Mouse (Mus musculus) limb, embryonic 15.5 days (tissue): ENCODE results near the gene Ccdc63. TPM values are rescaled to one million over a fixed set of nuclear protein-coding genes. Genes with fewer than 3 reads are reported as not detected.
"Not testable (repeated sequence)": the region's sequence is repeated elsewhere in the genome, so short reads cannot be mapped to it uniquely, and the experiment has no call there.

Experiments
- ATAC-seq: fragments of 200-750 bp; cut with Nextera tagmentation; 2 replicates; pipeline ENCODE4 v1.8.0; 2017; ENCODE audit warnings: low read depth, moderate TSS enrichment; ENCODE audit not compliant: insufficient number of reproducible peaks, low FRiP score, low TSS enrichment
- H3K27ac ChIP-seq: fragments of 300-500 bp; sonication (generic); 2 replicates; pipeline ENCODE4 v1.5.1; 2015; ENCODE audit warnings: moderate library complexity, mild to moderate bottlenecking, inconsistent platforms
- H3K27me3 ChIP-seq: fragments of 300-500 bp; sonication (generic); 2 replicates; pipeline ENCODE4 v1.6.1; 2015; ENCODE audit warnings: inconsistent platforms
- H3K36me3 ChIP-seq: fragments of 300-500 bp; sonication (generic); 2 replicates; pipeline ENCODE4 v1.6.1; 2015; ENCODE audit warnings: inconsistent platforms
- H3K4me1 ChIP-seq: fragments of 300-500 bp; sonication (generic); 2 replicates; pipeline ENCODE4 v1.6.1; 2015; ENCODE audit warnings: inconsistent platforms
- H3K4me2 ChIP-seq: fragments of 300-500 bp; sonication (generic); 2 replicates; pipeline ENCODE4 v1.6.1; 2015; ENCODE audit warnings: mild to moderate bottlenecking, inconsistent platforms
- H3K4me3 ChIP-seq: fragments of 300-500 bp; sonication (generic); 2 replicates; pipeline ENCODE4 v1.5.1; 2015; ENCODE audit warnings: mild to moderate bottlenecking, inconsistent platforms
- H3K9ac ChIP-seq: fragments of 300-500 bp; sonication (generic); 2 replicates; pipeline ENCODE4 v1.6.1; 2015; ENCODE audit warnings: inconsistent platforms
- H3K9me3 ChIP-seq: fragments of 300-500 bp; sonication (generic); 2 replicates; pipeline ENCODE4 v1.6.1; 2016; ENCODE audit warnings: inconsistent platforms
- WGBS: fragments of 180-500 bp; shearing (Covaris S2); methylation state at CpG from one replicate; pipeline ENCODE4 v1.1.7; 2015; 5-methylcytosine and 5-hydroxymethylcytosine counted together
- polyA plus RNA-seq: library from polyadenylated mRNA; unstranded; fragments of >200 nt; fragmentation: Nextera tagmentation; extraction: Ambion mirVana; gene quantifications from 2 replicates; pipeline ENCODE4 v1.2.1, GENCODE M21; 2015

Gene Ccdc63
- polyA plus RNA-seq: 0.09 and 0.11 TPM in 2 replicates

GRCm38 (mm10) chr5:122140723-122141122 lies at the start of gene Ccdc63:
Gene Ccdc63 (minus strand): TSS chr5:122140823.
- no peak within 1 kb of the TSS for H3K9ac ChIP-seq
- H3K9me3 ChIP-seq: no peaks in the 10 kb centered on the region
- no peak for ATAC-seq
- H3K4me1 ChIP-seq: peaks cover 6% of the 10 kb centered on the region; the same call in 1 of the 2 replicates
- H3K4me2 ChIP-seq: no peak within 1 kb of the TSS
- H3K27ac ChIP-seq: no peak within 1 kb of the TSS
- no peaks in the 10 kb centered on the region for H3K36me3 ChIP-seq
- WGBS: 93% methylated on average over 3 of the region's 3 CpGs
- H3K4me3 ChIP-seq: no peak within 1 kb of the TSS
- no peaks in the 10 kb centered on the region for H3K27me3 ChIP-seq

GRCm38 (mm10) chr5:122189115-122189514 lies 48.5 kb upstream of the Ccdc63 start:
- 52% methylated on average over 3 of the region's 3 CpGs for WGBS
- no peaks in the 10 kb centered on the region for H3K4me1 ChIP-seq
- no peak overlapping the region for H3K4me3 ChIP-seq
- no peaks in the 10 kb centered on the region for H3K27me3 ChIP-seq
- H3K4me2 ChIP-seq: no peak overlapping the region
- H3K36me3 ChIP-seq: no peaks in the 10 kb centered on the region
- no peaks in the 10 kb centered on the region for H3K9me3 ChIP-seq
- no peak overlapping the region for H3K9ac ChIP-seq
- H3K27ac ChIP-seq: no peak overlapping the region
- ATAC-seq: no peak

- not testable (repeated sequence) for H3K4me3 ChIP-seq, H3K27ac ChIP-seq, ATAC-seq, H3K27me3 ChIP-seq, H3K4me2 ChIP-seq, H3K4me1 ChIP-seq, H3K36me3 ChIP-seq, H3K9ac ChIP-seq, H3K9me3 ChIP-seq
- 92% methylated on average over 6 of the region's 6 CpGs for WGBS
Measured at GRCm38 (mm10) chr5:122184858-122185257, 44.2 kb upstream of the Ccdc63 start.

- H3K9me3 ChIP-seq: no peaks in the 10 kb centered on the region
- no peak overlapping the region for H3K4me2 ChIP-seq
- H3K36me3 ChIP-seq: no peaks in the 10 kb centered on the region
- ATAC-seq: no peak
- H3K4me3 ChIP-seq: no peak overlapping the region
- H3K27me3 ChIP-seq: no peaks in the 10 kb centered on the region
- no peak overlapping the region for H3K27ac ChIP-seq
- no peaks in the 10 kb centered on the region; the same call in 1 of the 2 replicates for H3K4me1 ChIP-seq
- 77% methylated on average over 7 of the region's 7 CpGs for WGBS
- H3K9ac ChIP-seq: no peak overlapping the region
Measured at GRCm38 (mm10) chr5:122184283-122184806, 43.7 kb upstream of the Ccdc63 start.

- H3K27ac ChIP-seq: no peak overlapping the region
- no peak for ATAC-seq
- H3K4me2 ChIP-seq: no peak overlapping the region
- 35% methylated on average over 6 of the region's 6 CpGs for WGBS
- H3K9ac ChIP-seq: no peak overlapping the region
- H3K4me3 ChIP-seq: no peak overlapping the region
- H3K36me3 ChIP-seq: peaks cover 19% of the 10 kb centered on the region
- H3K27me3 ChIP-seq: no peaks in the 10 kb centered on the region
- H3K4me1 ChIP-seq: no peaks in the 10 kb centered on the region; the same call in 1 of the 2 replicates
- H3K9me3 ChIP-seq: no peaks in the 10 kb centered on the region
Measured at GRCm38 (mm10) chr5:122179665-122180064, 39.0 kb upstream of the Ccdc63 start.

- Histone ChIP-seq H3K36me3 (peaks cover 42% of the 10 kb centered on the region), H3K4me2 (no peak overlapping the region)
Measured at GRCm38 (mm10) chr5:122176398-122176797, 35.8 kb upstream of the Ccdc63 start.

GRCm38 (mm10) chr5:122175961-122176360 lies 35.3 kb upstream of the Ccdc63 start:
- Histone ChIP-seq H3K4me3 (no peak overlapping the region), H3K36me3 (peaks cover 46% of the 10 kb centered on the region)
- no peak for ATAC-seq

More at GRCm38 (mm10) chr5:122176398-122176797, 35.8 kb upstream of the Ccdc63 start:
- H3K27ac ChIP-seq: no peak overlapping the region
- no peak overlapping the region for H3K9ac ChIP-seq
- WGBS: 42% methylated on average over 1 of the region's 1 CpGs
- H3K4me1 ChIP-seq: no peaks in the 10 kb centered on the region; the same call in 1 of the 2 replicates
- no peak overlapping the region for H3K4me3 ChIP-seq
- no peaks in the 10 kb centered on the region for H3K27me3 ChIP-seq
- no peak for ATAC-seq
- no peaks in the 10 kb centered on the region for H3K9me3 ChIP-seq

GRCm38 (mm10) chr5:122175402-122175801 lies 34.8 kb upstream of the Ccdc63 start:
- H3K27ac ChIP-seq: no peak overlapping the region; the same call in 1 of the 2 replicates
- no peaks in the 10 kb centered on the region for H3K9me3 ChIP-seq
- 61% methylated on average over 2 of the region's 2 CpGs for WGBS
- no peak; the same call in 1 of the 2 replicates for ATAC-seq
- H3K4me2 ChIP-seq: no peak overlapping the region
- peaks cover 52% of the 10 kb centered on the region for H3K36me3 ChIP-seq
- H3K4me1 ChIP-seq: no peaks in the 10 kb centered on the region; the same call in 1 of the 2 replicates
- H3K4me3 ChIP-seq: no peak overlapping the region
- H3K9ac ChIP-seq: no peak overlapping the region
- H3K27me3 ChIP-seq: no peaks in the 10 kb centered on the region

More at GRCm38 (mm10) chr5:122175961-122176360, 35.3 kb upstream of the Ccdc63 start:
- 88% methylated on average over 7 of the region's 7 CpGs for WGBS
- Histone ChIP-seq H3K9ac (no peak overlapping the region), H3K27me3 (no peaks in the 10 kb centered on the region), H3K4me2 (no peak overlapping the region), H3K4me1 (no peaks in the 10 kb centered on the region; the same call in 1 of the 2 replicates), H3K27ac (no peak overlapping the region), H3K9me3 (no peaks in the 10 kb centered on the region)

GRCm38 (mm10) chr5:122171058-122171457 lies 30.4 kb upstream of the Ccdc63 start:
- ATAC-seq: no peak
- peaks cover 81% of the 10 kb centered on the region for H3K36me3 ChIP-seq
- WGBS: 94% methylated on average over 8 of the region's 8 CpGs
- no peaks in the 10 kb centered on the region for H3K9me3 ChIP-seq
- H3K27me3 ChIP-seq: no peaks in the 10 kb centered on the region
- no peak overlapping the region for H3K4me2 ChIP-seq
- no peak overlapping the region for H3K9ac ChIP-seq
- no peak overlapping the region for H3K4me3 ChIP-seq
- peaks cover 10% of the 10 kb centered on the region for H3K4me1 ChIP-seq
- H3K27ac ChIP-seq: no peak overlapping the region

- Histone ChIP-seq H3K4me1 (peaks cover 35% of the 10 kb centered on the region), H3K27me3 (no peaks in the 10 kb centered on the region), H3K9me3 (no peaks in the 10 kb centered on the region), H3K36me3 (peaks cover 84% of the 10 kb centered on the region), H3K4me3 (no peak overlapping the region), H3K9ac (no peak overlapping the region), H3K4me2 (no peak overlapping the region), H3K27ac (no peak overlapping the region)
- ATAC-seq: no peak
- 89% methylated on average over 14 of the region's 14 CpGs for WGBS
Measured at GRCm38 (mm10) chr5:122168344-122169069, 27.9 kb upstream of the Ccdc63 start.

- Histone ChIP-seq H3K4me2 (no peak overlapping the region), H3K27me3 (no peaks in the 10 kb centered on the region), H3K4me1 (peaks cover 53% of the 10 kb centered on the region), H3K36me3 (peaks cover 76% of the 10 kb centered on the region), H3K27ac (no peak overlapping the region), H3K4me3 (no peak overlapping the region), H3K9me3 (no peaks in the 10 kb centered on the region), H3K9ac (no peak overlapping the region)
- ATAC-seq: no peak
- WGBS: 57% methylated on average over 8 of the region's 8 CpGs
Measured at GRCm38 (mm10) chr5:122166636-122167161, 26.1 kb upstream of the Ccdc63 start.
